Mouse (Mus musculus) hindbrain, embryonic 10.5 days (tissue): ENCODE data around the gene Ppfia1. TPM values are rescaled to one million over a fixed set of nuclear protein-coding genes. Genes with fewer than 3 reads are reported as not detected.

Experiments used
- DNase-seq: peaks from one replicate; pipeline ENCODE4 v3.0.0-alpha.2; 2017; ENCODE audit warnings: low spot score
- H3K27ac ChIP-seq: fragments of 300-500 bp; sonication (generic); 2 replicates; pipeline ENCODE4 v1.5.1; 2016; ENCODE audit warnings: mild to moderate bottlenecking, moderate library complexity
- H3K27me3 ChIP-seq: fragments of 300-500 bp; sonication (generic); 2 replicates; pipeline ENCODE4 v1.6.1; 2016; ENCODE audit warnings: mild to moderate bottlenecking; ENCODE audit not compliant: poor library complexity, insufficient read depth, severe bottlenecking
- H3K36me3 ChIP-seq: fragments of 300-500 bp; sonication (generic); 2 replicates; pipeline ENCODE4 v1.6.1; 2016; ENCODE audit warnings: mild to moderate bottlenecking, moderate library complexity
- H3K4me1 ChIP-seq: fragments of 300-500 bp; sonication (generic); replicated peaks from 2 replicates; pipeline ENCODE4 v1.6.1; 2016; ENCODE audit warnings: mild to moderate bottlenecking
- H3K4me3 ChIP-seq: fragments of 300-500 bp; sonication (generic); 2 replicates; pipeline ENCODE4 v1.5.1; 2016; ENCODE audit warnings: mild to moderate bottlenecking, moderate library complexity
- H3K9me3 ChIP-seq: fragments of 300-500 bp; sonication (generic); 2 replicates; pipeline ENCODE4 v1.6.1; 2016; ENCODE audit warnings: mild to moderate bottlenecking, moderate library complexity
- WGBS: fragments of 180-500 bp; shearing (Covaris S2); methylation state at CpG from one replicate; pipeline ENCODE4 v1.1.7; 2016; 5-methylcytosine and 5-hydroxymethylcytosine counted together
- polyA plus RNA-seq: library from polyadenylated mRNA; unstranded; fragments of >200 nt; fragmentation: Nextera tagmentation; extraction: Ambion mirVana; gene quantifications from 2 replicates; pipeline ENCODE4 v1.2.1, GENCODE M21; 2016

Gene Ppfia1
- polyA plus RNA-seq, 1 experiment from 2014 or later = 33.2 TPM

- peaks cover 99% of the 10 kb centered on the region for H3K36me3 ChIP-seq
- no peaks in the 10 kb centered on the region for H3K27me3 ChIP-seq
- H3K4me3 ChIP-seq = no peak overlapping the region
- no peak overlapping the region for H3K27ac ChIP-seq
- no peaks in the 10 kb centered on the region for H3K9me3 ChIP-seq
- 97% methylated on average over 1 of the region's 1 CpGs for WGBS
- DNase-seq = no peak
- no peaks in the 10 kb centered on the region for H3K4me1 ChIP-seq
Measured at GRCm38 (mm10) chr7:144506807-144507206, 46.7 kb downstream of the Ppfia1 start.

GRCm38 (mm10) chr7:144503959-144504358, 49.6 kb downstream of the Ppfia1 start:
- no peaks in the 10 kb centered on the region for H3K4me1 ChIP-seq
- H3K36me3 ChIP-seq = peaks cover 98% of the 10 kb centered on the region
- no peak for DNase-seq
- no peaks in the 10 kb centered on the region for H3K9me3 ChIP-seq
- WGBS = 93% methylated on average over 4 of the region's 4 CpGs
- no peaks in the 10 kb centered on the region for H3K27me3 ChIP-seq
- H3K4me3 ChIP-seq = no peak overlapping the region
- no peak overlapping the region for H3K27ac ChIP-seq

GRCm38 (mm10) chr7:144492931-144493330, 60.6 kb downstream of the Ppfia1 start:
- Histone ChIP-seq H3K9me3 (no peaks in the 10 kb centered on the region), H3K27ac (no peak overlapping the region), H3K27me3 (no peaks in the 10 kb centered on the region), H3K36me3 (peaks cover 100% of the 10 kb centered on the region), H3K4me1 (no peaks in the 10 kb centered on the region), H3K4me3 (no peak overlapping the region)
- no peak for DNase-seq
- 71% methylated on average over 1 of the region's 1 CpGs for WGBS

- no peak overlapping the region for H3K4me3 ChIP-seq
- H3K36me3 ChIP-seq = peaks cover 99% of the 10 kb centered on the region
- H3K27ac ChIP-seq = no peak overlapping the region
- no peaks in the 10 kb centered on the region for H3K9me3 ChIP-seq
- H3K27me3 ChIP-seq = no peaks in the 10 kb centered on the region
- no peaks in the 10 kb centered on the region for H3K4me1 ChIP-seq
- 87% methylated on average over 8 of the region's 8 CpGs for WGBS
- DNase-seq = no peak
Measured at GRCm38 (mm10) chr7:144490201-144490873, 63.2 kb downstream of the Ppfia1 start.

GRCm38 (mm10) chr7:144489067-144489774, 64.3 kb downstream of the Ppfia1 start:
- Histone ChIP-seq H3K27me3 (no peaks in the 10 kb centered on the region), H3K9me3 (no peaks in the 10 kb centered on the region), H3K36me3 (peaks cover 99% of the 10 kb centered on the region), H3K4me3 (no peak overlapping the region), H3K4me1 (no peaks in the 10 kb centered on the region), H3K27ac (no peak overlapping the region)
- DNase-seq = no peak
- WGBS = 91% methylated on average over 6 of the region's 6 CpGs

GRCm38 (mm10) chr7:144480314-144480713, 73.2 kb downstream of the Ppfia1 start:
- H3K4me3 ChIP-seq = no peak overlapping the region
- no peaks in the 10 kb centered on the region for H3K9me3 ChIP-seq
- peaks cover 93% of the 10 kb centered on the region for H3K36me3 ChIP-seq
- no peak for DNase-seq
- no peaks in the 10 kb centered on the region for H3K27me3 ChIP-seq
- H3K4me1 ChIP-seq = no peaks in the 10 kb centered on the region
- no peak overlapping the region for H3K27ac ChIP-seq

- DNase-seq = no peak
- H3K36me3 ChIP-seq = peaks cover 86% of the 10 kb centered on the region
- H3K27me3 ChIP-seq = no peaks in the 10 kb centered on the region
- H3K4me1 ChIP-seq = no peaks in the 10 kb centered on the region
- 97% methylated on average over 1 of the region's 1 CpGs for WGBS
- H3K9me3 ChIP-seq = no peaks in the 10 kb centered on the region
- H3K27ac ChIP-seq = no peak overlapping the region
- H3K4me3 ChIP-seq = no peak overlapping the region
Measured at GRCm38 (mm10) chr7:144479569-144479968, 74.0 kb downstream of the Ppfia1 start.

- Histone ChIP-seq H3K36me3 (peaks cover 48% of the 10 kb centered on the region), H3K4me1 (no peaks in the 10 kb centered on the region; the same call in 1 of the 2 replicates), H3K27me3 (no peaks in the 10 kb centered on the region), H3K9me3 (no peaks in the 10 kb centered on the region), H3K27ac (no peak overlapping the region), H3K4me3 (no peak overlapping the region)
- WGBS = 87% methylated on average over 3 of the region's 3 CpGs
- DNase-seq = no peak
Measured at GRCm38 (mm10) chr7:144475741-144476140, 77.8 kb downstream of the Ppfia1 start.

- peaks cover 17% of the 10 kb centered on the region for H3K4me1 ChIP-seq
- H3K4me3 ChIP-seq = no peak overlapping the region
- H3K36me3 ChIP-seq = peaks cover 30% of the 10 kb centered on the region
- no peak overlapping the region for H3K27ac ChIP-seq
- H3K9me3 ChIP-seq = no peaks in the 10 kb centered on the region
- H3K27me3 ChIP-seq = no peaks in the 10 kb centered on the region
- DNase-seq = no peak
- 76% methylated on average over 4 of the region's 4 CpGs for WGBS
Measured at GRCm38 (mm10) chr7:144473486-144473885, 80.0 kb downstream of the Ppfia1 start.

GRCm38 (mm10) chr7:144471103-144471502, 82.4 kb downstream of the Ppfia1 start:
- Histone ChIP-seq H3K36me3 (peaks cover 24% of the 10 kb centered on the region), H3K27ac (peak overlapping the region; percentile 91), H3K4me3 (peak overlapping the region; percentile 76), H3K9me3 (no peaks in the 10 kb centered on the region), H3K27me3 (no peaks in the 10 kb centered on the region), H3K4me1 (peaks cover 20% of the 10 kb centered on the region)
- DNase-seq = no peak
- 87% methylated on average over 2 of the region's 2 CpGs for WGBS

- WGBS = under 1% methylated on average over 30 of the region's 30 CpGs
- peak within 1 kb of the TSS; percentile 91 for H3K27ac ChIP-seq
- DNase-seq = peak; percentile 92
Measured at GRCm38 (mm10) chr7:144470545-144471059, 82.9 kb downstream of the Ppfia1 start, which contains the start of gene Cttn. TSS of gene Cttn (minus strand) at chr7:144471009.

GRCm38 (mm10) chr7:144469908-144470544, 83.5 kb downstream of the Ppfia1 start:
- WGBS = 1% methylated on average over 31 of the region's 31 CpGs
- peaks cover 20% of the 10 kb centered on the region for H3K4me1 ChIP-seq
- peak; percentile 31 for DNase-seq
- H3K36me3 ChIP-seq = peaks cover 27% of the 10 kb centered on the region
- peak overlapping the region; percentile 91 for H3K27ac ChIP-seq
- peak overlapping the region; percentile 76 for H3K4me3 ChIP-seq
- H3K9me3 ChIP-seq = no peaks in the 10 kb centered on the region
- H3K27me3 ChIP-seq = no peaks in the 10 kb centered on the region

More at GRCm38 (mm10) chr7:144470545-144471059, 82.9 kb downstream of the Ppfia1 start, which contains the start of gene Cttn:
- H3K4me3 ChIP-seq = peak within 1 kb of the TSS; percentile 76
- peaks cover 20% of the 10 kb centered on the region for H3K4me1 ChIP-seq
- H3K9me3 ChIP-seq = no peaks in the 10 kb centered on the region
- peaks cover 24% of the 10 kb centered on the region for H3K36me3 ChIP-seq
- H3K27me3 ChIP-seq = no peaks in the 10 kb centered on the region
